Mouse (Mus musculus): ENCODE results near the gene Lyzl4.

- TF ChIP-seq CTCF (IDR thresholded peaks at IDR 0.05; ENCODE audit: borderline replicate concordance, insufficient read depth, low read depth, low read length) (no peak), POLR2A (IDR thresholded peaks at IDR 0.05; ENCODE audit: borderline replicate concordance, insufficient read depth, low read length) (no peak)
Measured at GRCm38 (mm10) chr9:121556913-121557312, 85.0 kb downstream of the Lyzl4 start.

Measured in cerebellum, adult 2 months (tissue).